15 mouse cellular contexts compared by ENCODE assay signal in genomic region chr1:134213405-134213804, GRCm38 (mm10). TPM values are rescaled to one million over a fixed set of nuclear protein-coding genes. Genes with fewer than 3 reads are reported as not detected.
DNase-seq lines count a peak whose midpoint lies in the region; ATAC-seq and TF ChIP-seq lines count a peak whose summit lies in the region.
"Had no signal": no experiment of that assay in that cellular context is flagged by ENCODE, and none has a peak within 500 bp of the region (broad histone marks: within the 10 kb centered on the region; RNA-seq: fewer than 3 reads in every experiment).

No protein-coding gene starts in this region.

- H3K4me2 ChIP-seq in midbrain, postnatal 0 days (ENCODE audit: low read depth, low read length, poor library complexity, severe bottlenecking) = no peak overlapping the region
- H3K4me2 ChIP-seq in midbrain, embryonic 13.5 days (replicated peaks) = no peak overlapping the region
- H3K4me2 ChIP-seq in liver, embryonic 13.5 days = peak overlapping the region; percentile 41
- no peak overlapping the region for H3K4me2 ChIP-seq in forebrain, embryonic 14.5 days (ENCODE audit: low read length)
- H3K4me2 ChIP-seq: hindbrain, embryonic 14.5 days; limb, embryonic 15.5 days had no signal

- WGBS in midbrain, postnatal 0 days = 70% methylated on average over 7 of the region's 7 CpGs
- WGBS in midbrain, embryonic 13.5 days = 82% methylated on average over 7 of the region's 7 CpGs
- WGBS in liver, embryonic 13.5 days (ENCODE audit: insufficient replicate concordance) = 22% methylated on average over 7 of the region's 7 CpGs
- 80% methylated on average over 7 of the region's 7 CpGs for WGBS in forebrain, embryonic 14.5 days

- ATAC-seq in midbrain, postnatal 0 days (ENCODE audit: low FRiP score) = no peak; the same call in 1 of the 2 replicates
- no peak for ATAC-seq in midbrain, embryonic 13.5 days
- ATAC-seq in liver, embryonic 13.5 days (ENCODE audit: low read depth) = peak; percentile 86
- no peak for ATAC-seq in forebrain, embryonic 14.5 days

- no peaks in the 10 kb centered on the region for H3K36me3 ChIP-seq in midbrain, postnatal 0 days (ENCODE audit: insufficient read depth, low read length)
- no peaks in the 10 kb centered on the region for H3K36me3 ChIP-seq in midbrain, embryonic 13.5 days
- no peaks in the 10 kb centered on the region for H3K36me3 ChIP-seq in liver, embryonic 13.5 days
- H3K36me3 ChIP-seq in forebrain, embryonic 14.5 days (ENCODE audit: control insufficient read depth, insufficient read depth, low read length) = no peaks in the 10 kb centered on the region
- H3K36me3 ChIP-seq: limb, embryonic 15.5 days had no signal

- no peak overlapping the region for H3K4me3 ChIP-seq in midbrain, postnatal 0 days (ENCODE audit: low read depth, low read length)
- H3K4me3 ChIP-seq in midbrain, embryonic 13.5 days (replicated peaks) = no peak overlapping the region
- no peak overlapping the region for H3K4me3 ChIP-seq in liver, embryonic 13.5 days (replicated peaks)
- H3K4me3 ChIP-seq in forebrain, embryonic 14.5 days (ENCODE audit: low read depth, low read length) = no peak overlapping the region
- H3K4me3 ChIP-seq: limb, embryonic 15.5 days had no signal

- no peak overlapping the region for H3K9ac ChIP-seq in midbrain, postnatal 0 days (replicated peaks; ENCODE audit: low read length, poor library complexity, severe bottlenecking)
- no peak overlapping the region for H3K9ac ChIP-seq in midbrain, embryonic 13.5 days (replicated peaks)
- H3K9ac ChIP-seq in liver, embryonic 13.5 days = 0 out of 2 replicates have a peak overlapping the region, but pooled peaks have one; percentile 20
- no peak overlapping the region for H3K9ac ChIP-seq in forebrain, embryonic 14.5 days (ENCODE audit: low read length)
- H3K9ac ChIP-seq: hindbrain, embryonic 14.5 days; limb, embryonic 15.5 days had no signal

- no peaks in the 10 kb centered on the region for H3K27me3 ChIP-seq in midbrain, postnatal 0 days (ENCODE audit: insufficient read depth, low read length)
- H3K27me3 ChIP-seq in midbrain, embryonic 13.5 days = peaks cover 5% of the 10 kb centered on the region; the same call in 1 of the 2 replicates
- peaks cover 10% of the 10 kb centered on the region for H3K27me3 ChIP-seq in liver, embryonic 13.5 days
- H3K27me3 ChIP-seq in forebrain, embryonic 14.5 days (replicated peaks; ENCODE audit: control insufficient read depth, insufficient read depth, low read length) = no peaks in the 10 kb centered on the region
- H3K27me3 ChIP-seq: CH12.LX had no signal

- intact Hi-C loops in heart, postnatal 10 days (cut with DNase I) = no loop called here
- intact Hi-C loops in heart, postnatal 25 days (cut with DNase I) = no loop called here

- no peaks in the 10 kb centered on the region for H3K9me3 ChIP-seq in midbrain, postnatal 0 days (ENCODE audit: low read length)
- no peaks in the 10 kb centered on the region for H3K9me3 ChIP-seq in midbrain, embryonic 13.5 days
- no peaks in the 10 kb centered on the region for H3K9me3 ChIP-seq in liver, embryonic 13.5 days (replicated peaks)
- H3K9me3 ChIP-seq in forebrain, embryonic 14.5 days (replicated peaks; ENCODE audit: control insufficient read depth, low read length) = no peaks in the 10 kb centered on the region
- H3K9me3 ChIP-seq: limb, embryonic 15.5 days had no signal

- TF ChIP-seq CTCF in midbrain, postnatal 0 days (IDR thresholded peaks at IDR 0.05) = no peak

- H3K4me1 ChIP-seq in midbrain, postnatal 0 days (ENCODE audit: insufficient read depth, low read length) = no peaks in the 10 kb centered on the region; the same call in 1 of the 2 replicates
- H3K4me1 ChIP-seq in midbrain, embryonic 13.5 days (replicated peaks) = peaks cover 16% of the 10 kb centered on the region
- H3K4me1 ChIP-seq in liver, embryonic 13.5 days (replicated peaks) = peaks cover 22% of the 10 kb centered on the region
- peaks cover 7% of the 10 kb centered on the region for H3K4me1 ChIP-seq in forebrain, embryonic 14.5 days (ENCODE audit: control insufficient read depth, insufficient read depth, low read length)

- H3K27ac ChIP-seq in midbrain, postnatal 0 days (ENCODE audit: low read depth, low read length) = peak overlapping the region; percentile 21; the same call in 1 of the 2 replicates
- no peak overlapping the region for H3K27ac ChIP-seq in midbrain, embryonic 13.5 days
- H3K27ac ChIP-seq in liver, embryonic 13.5 days = peak overlapping the region; percentile 35; the same call in 1 of the 2 replicates
- H3K27ac ChIP-seq in forebrain, embryonic 14.5 days (ENCODE audit: low read depth, low read length) = no peak overlapping the region
- H3K27ac ChIP-seq: hindbrain, embryonic 14.5 days; limb, embryonic 15.5 days had no signal

- DNase-seq in heart, postnatal 10 days = peak; percentile 34 to 45
- no peak for DNase-seq in heart, postnatal 25 days (ENCODE audit: low spot score)
- DNase-seq in midbrain, postnatal 0 days (ENCODE audit: low spot score) = peak; percentile 53
- peak; percentile 40 for DNase-seq in liver, embryonic 13.5 days
- DNase-seq in testis, postnatal 14 days (ENCODE audit: low spot score) = peak; percentile 82
- no peak for DNase-seq in forebrain, embryonic 14.5 days (ENCODE audit: low spot score)
- DNase-seq: adrenal gland, postnatal 10 days; kidney, postnatal 25 days; layer of hippocampus, postnatal 36 days; right cerebral cortex, postnatal 25 days had no signal

RNA-seq across cellular contexts. Expression of gene Mybph, which starts 20.2 kb away (rescaled TPM):
- under 1 TPM in 1 of 2 experiments, not detected in 1; 0.32 TPM for total RNA-seq in heart, postnatal 10 days (2021)
- not detected for total RNA-seq in heart, postnatal 25 days (2021)
- not detected in 2 replicates for total RNA-seq in midbrain, postnatal 0 days (2014; rRNA removed)
- 0.12 TPM in 1 of 2 replicates, not detected in the other for polyA plus RNA-seq in midbrain, postnatal 0 days (2015; fragmentation: Nextera tagmentation; extraction: Ambion mirVana)
- 0.09 and 0.19 TPM in 2 replicates for polyA plus RNA-seq in midbrain, embryonic 13.5 days (2015; fragmentation: Nextera tagmentation; extraction: Ambion mirVana)
- 1.6 and 1.9 TPM in 2 replicates for polyA plus RNA-seq in liver, embryonic 13.5 days (2015; fragmentation: Nextera tagmentation; extraction: Ambion mirVana)
- 0.10 TPM in 1 of 2 replicates, not detected in the other for polyA plus RNA-seq in forebrain, embryonic 14.5 days (2014; fragmentation: Nextera tagmentation; extraction: Ambion mirVana)

RNA-seq across cellular contexts. Expression of gene Adora1, which starts 21.8 kb away (rescaled TPM):
- total RNA-seq in heart, postnatal 10 days (2021) = 10 to 100 TPM; 12.0 to 19.4 TPM
- total RNA-seq in heart, postnatal 25 days (2021) = 10 to 100 TPM; 15.5 to 20.5 TPM
- 45.1 and 54.2 TPM in 2 replicates for total RNA-seq in midbrain, postnatal 0 days (2014; rRNA removed)
- polyA plus RNA-seq in midbrain, postnatal 0 days (2015; fragmentation: Nextera tagmentation; extraction: Ambion mirVana) = 32.5 and 35.6 TPM in 2 replicates
- polyA plus RNA-seq in midbrain, embryonic 13.5 days (2015; fragmentation: Nextera tagmentation; extraction: Ambion mirVana) = 4.6 TPM in 2 replicates
- polyA plus RNA-seq in liver, embryonic 13.5 days (2015; fragmentation: Nextera tagmentation; extraction: Ambion mirVana) = 0.12 and 0.13 TPM in 2 replicates
- polyA plus RNA-seq in forebrain, embryonic 14.5 days (2014; fragmentation: Nextera tagmentation; extraction: Ambion mirVana) = 5.4 and 7.1 TPM in 2 replicates
- total RNA-seq: CH12.LX; megakaryocyte, adult 5-6 weeks had no signal

RNA-seq across cellular contexts. Expression of gene Chil1, which starts 31.4 kb away (rescaled TPM):
- under 1 TPM; 0.53 to 0.55 TPM for total RNA-seq in heart, postnatal 10 days (2021)
- under 1 TPM; 0.34 to 0.92 TPM for total RNA-seq in heart, postnatal 25 days (2021)
- 0.47 and 3.0 TPM in 2 replicates for total RNA-seq in midbrain, postnatal 0 days (2014; rRNA removed)
- 3.0 and 4.3 TPM in 2 replicates for polyA plus RNA-seq in midbrain, postnatal 0 days (2015; fragmentation: Nextera tagmentation; extraction: Ambion mirVana)
- 2.6 and 3.2 TPM in 2 replicates for polyA plus RNA-seq in midbrain, embryonic 13.5 days (2015; fragmentation: Nextera tagmentation; extraction: Ambion mirVana)
- polyA plus RNA-seq in liver, embryonic 13.5 days (2015; fragmentation: Nextera tagmentation; extraction: Ambion mirVana) = 1.8 and 2.4 TPM in 2 replicates
- 2.5 and 3.7 TPM in 2 replicates for polyA plus RNA-seq in forebrain, embryonic 14.5 days (2014; fragmentation: Nextera tagmentation; extraction: Ambion mirVana)

Comparison
In these comparisons a context has a peak if more than half of its experiments do, and no peak if none do; other contexts are left out.
1. DNase-seq: peak in heart, postnatal 10 days (2 of 2), midbrain, postnatal 0 days (single experiment), liver, embryonic 13.5 days (single experiment) and testis, postnatal 14 days (single experiment); none in heart, postnatal 25 days (single experiment) and forebrain, embryonic 14.5 days (single experiment).
2. H3K27ac ChIP-seq: peak in midbrain, postnatal 0 days (single experiment) and liver, embryonic 13.5 days (single experiment); none in midbrain, embryonic 13.5 days (single experiment) and forebrain, embryonic 14.5 days (single experiment).